Mouse (Mus musculus): ENCODE results near the gene Mlph. TPM values are rescaled to one million over a fixed set of nuclear protein-coding genes. Genes with fewer than 3 reads are reported as not detected.

Gene Mlph
- polyA plus RNA-seq, 1 experiment from 2014 or later: 0.51 TPM

DNA sequence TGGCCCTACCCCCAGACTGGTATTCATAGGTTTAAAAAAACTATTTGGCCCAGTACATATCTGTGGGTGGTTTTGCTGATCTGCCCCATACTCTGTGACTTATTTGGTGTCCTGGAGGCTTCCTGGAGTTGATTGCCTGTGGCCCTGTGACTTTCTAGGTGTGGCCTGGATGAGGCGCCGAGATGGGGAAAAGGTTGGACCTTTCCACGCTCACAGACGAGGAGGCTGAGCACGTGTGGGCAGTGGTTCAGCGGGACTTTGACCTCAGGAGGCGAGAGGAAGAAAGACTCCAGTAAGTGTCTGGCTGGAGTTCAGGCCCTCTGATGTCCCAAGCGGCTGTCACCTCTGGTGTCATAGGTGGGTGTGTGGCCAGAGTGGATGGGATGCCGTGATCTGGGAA, 6.8 kb downstream of the Mlph start:
- H3K9me3 ChIP-seq (replicated peaks): peaks cover 3% of the 10 kb centered on the region; the same call in 1 of the 2 replicates
- H3K4me1 ChIP-seq: no peaks in the 10 kb centered on the region
- H3K4me3 ChIP-seq: no peak overlapping the region
- 88% methylated on average over 9 of the region's 9 CpGs for WGBS
- no peak for DNase-seq (ENCODE audit: low spot score)
- no peak overlapping the region for H3K27ac ChIP-seq
- H3K36me3 ChIP-seq: no peaks in the 10 kb centered on the region
- H3K27me3 ChIP-seq (ENCODE audit: low read depth, poor library complexity, severe bottlenecking): peaks cover 5% of the 10 kb centered on the region; the same call in 1 of the 2 replicates

DNA sequence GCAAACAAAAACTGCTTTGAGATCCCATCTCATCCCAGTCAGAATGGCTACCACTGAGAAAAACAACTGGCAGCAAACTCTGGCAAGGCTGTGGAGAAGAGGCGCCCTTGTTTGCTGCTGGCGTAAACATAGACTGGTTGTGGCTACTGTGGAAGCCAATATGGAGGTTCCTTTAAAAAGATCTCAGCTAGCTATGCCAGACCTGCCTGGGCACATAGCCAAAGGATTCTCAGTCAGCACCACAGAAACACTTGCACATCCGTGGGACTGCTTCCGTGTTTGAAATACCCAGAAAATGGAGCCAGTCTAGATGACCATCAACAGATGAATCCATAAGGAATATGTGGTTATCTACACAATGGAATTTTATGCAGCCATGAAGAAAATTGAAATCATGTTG, 11.1 kb downstream of the Mlph start:
- no peak for DNase-seq (ENCODE audit: low spot score)
- H3K27me3 ChIP-seq (ENCODE audit: low read depth, poor library complexity, severe bottlenecking): peaks cover 17% of the 10 kb centered on the region
- 98% methylated on average over 4 of the region's 4 CpGs for WGBS
- H3K4me1 ChIP-seq: peaks cover 11% of the 10 kb centered on the region
- no peaks in the 10 kb centered on the region for H3K36me3 ChIP-seq
- no peaks in the 10 kb centered on the region for H3K9me3 ChIP-seq (replicated peaks)
- H3K4me3 ChIP-seq: no peak overlapping the region
- no peak overlapping the region for H3K27ac ChIP-seq

GRCm38 (mm10) chr1:90927308-90927707, 12.4 kb downstream of the Mlph start:
- WGBS: 48% methylated on average over 15 of the region's 15 CpGs
- no peak overlapping the region for H3K4me3 ChIP-seq
- H3K36me3 ChIP-seq: no peaks in the 10 kb centered on the region
- peaks cover 17% of the 10 kb centered on the region for H3K27me3 ChIP-seq (ENCODE audit: low read depth, poor library complexity, severe bottlenecking)
- H3K4me1 ChIP-seq: peaks cover 11% of the 10 kb centered on the region
- DNase-seq (ENCODE audit: low spot score): no peak
- H3K9me3 ChIP-seq (replicated peaks): no peaks in the 10 kb centered on the region
- H3K27ac ChIP-seq: no peak overlapping the region

DNA sequence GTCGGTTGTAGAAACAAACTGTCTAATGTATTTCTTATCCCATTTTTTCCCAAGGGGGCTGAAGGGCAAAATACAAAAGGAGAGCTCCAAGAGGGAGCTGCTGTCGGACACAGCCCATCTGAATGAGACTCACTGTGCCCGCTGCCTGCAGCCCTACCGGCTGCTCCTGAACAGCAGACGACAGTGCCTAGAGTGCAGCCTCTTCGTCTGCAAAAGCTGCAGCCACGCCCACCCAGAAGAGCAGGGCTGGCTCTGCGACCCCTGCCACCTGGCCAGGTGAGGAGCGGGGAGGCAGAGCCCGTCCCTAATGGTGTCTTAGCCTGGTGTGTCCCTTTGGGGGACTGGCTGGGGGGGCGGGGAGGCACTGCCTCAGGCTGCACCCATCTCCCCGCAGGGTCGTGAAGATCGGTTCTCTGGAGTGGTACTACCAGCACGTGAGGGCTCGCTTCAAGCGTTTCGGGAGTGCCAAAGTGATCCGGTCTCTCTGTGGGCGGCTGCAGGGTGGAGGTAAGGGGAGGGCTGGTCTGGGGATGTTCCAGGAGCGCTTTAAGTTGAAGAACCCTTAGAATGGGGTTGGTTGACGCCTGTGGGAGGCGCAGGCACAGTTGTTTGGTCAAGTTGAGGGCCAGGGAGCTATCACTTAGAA, 13.2 kb downstream of the Mlph start:
- Histone ChIP-seq H3K36me3 (no peaks in the 10 kb centered on the region), H3K27ac (peak overlapping the region; percentile 43; the same call in 1 of the 2 replicates), H3K9me3 (replicated peaks) (no peaks in the 10 kb centered on the region), H3K4me3 (peak overlapping the region; percentile 45), H3K27me3 (ENCODE audit: low read depth, poor library complexity, severe bottlenecking) (peaks cover 17% of the 10 kb centered on the region), H3K4me1 (peaks cover 11% of the 10 kb centered on the region)
- DNase-seq (ENCODE audit: low spot score): peak; percentile 44
- 2% methylated on average over 23 of the region's 23 CpGs for WGBS

DNA sequence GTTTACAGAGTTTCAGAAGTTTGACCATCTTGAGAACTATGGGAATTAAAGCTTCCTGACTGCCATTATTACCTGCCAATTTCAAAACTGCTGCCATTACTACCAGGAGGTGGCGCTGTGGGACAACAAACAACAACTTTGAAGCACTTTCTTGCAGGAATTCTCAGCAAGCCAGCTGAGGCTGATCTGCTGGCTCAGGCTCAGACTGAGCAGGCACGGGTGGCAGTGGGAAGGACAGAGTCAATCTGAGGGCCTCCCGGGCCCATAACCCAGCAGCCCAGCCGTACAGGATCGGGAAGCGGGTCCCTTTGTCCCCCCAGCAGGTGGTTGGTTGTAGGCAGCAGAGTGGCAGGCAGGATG, 13.7 kb downstream of the Mlph start:
- no peaks in the 10 kb centered on the region for H3K9me3 ChIP-seq (replicated peaks)
- 6% methylated on average over 6 of the region's 6 CpGs for WGBS
- H3K4me3 ChIP-seq: peak overlapping the region; percentile 45
- peaks cover 17% of the 10 kb centered on the region for H3K27me3 ChIP-seq (ENCODE audit: low read depth, poor library complexity, severe bottlenecking)
- H3K36me3 ChIP-seq: no peaks in the 10 kb centered on the region
- H3K4me1 ChIP-seq: peaks cover 11% of the 10 kb centered on the region
- 0 out of 2 replicates have a peak overlapping the region, but pooled peaks have one; percentile 43 for H3K27ac ChIP-seq
- peak; percentile 90 for DNase-seq (ENCODE audit: low spot score)

GRCm38 (mm10) chr1:90933001-90933400, 18.1 kb downstream of the Mlph start:
- H3K36me3 ChIP-seq: no peaks in the 10 kb centered on the region
- 81% methylated on average over 5 of the region's 5 CpGs for WGBS
- H3K27ac ChIP-seq: no peak overlapping the region
- no peak overlapping the region for H3K4me3 ChIP-seq
- H3K4me1 ChIP-seq: peaks cover 8% of the 10 kb centered on the region
- H3K9me3 ChIP-seq (replicated peaks): no peaks in the 10 kb centered on the region
- peaks cover 4% of the 10 kb centered on the region for H3K27me3 ChIP-seq (ENCODE audit: low read depth, poor library complexity, severe bottlenecking)
- DNase-seq (ENCODE audit: low spot score): no peak

DNA sequence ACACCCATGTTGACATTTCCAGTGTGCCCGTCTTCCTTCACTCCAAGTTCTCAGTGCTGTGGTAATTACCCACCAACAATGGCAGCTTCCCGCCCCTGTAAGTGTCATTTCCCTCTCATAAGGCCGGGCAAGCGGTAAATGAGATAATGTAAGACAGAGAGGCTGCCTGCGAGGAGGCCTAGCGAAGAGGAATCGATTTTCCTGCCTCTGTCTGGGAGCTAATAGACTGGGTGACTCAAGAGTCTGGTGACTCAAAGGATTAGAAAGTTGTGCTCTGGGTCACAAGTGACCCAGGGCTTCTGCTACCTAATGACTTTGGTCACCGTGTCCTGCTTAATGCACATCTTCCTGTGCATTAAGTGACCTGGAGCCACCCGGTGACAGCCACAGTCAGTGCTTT, 22.1 kb downstream of the Mlph start:
- H3K36me3 ChIP-seq: no peaks in the 10 kb centered on the region
- no peaks in the 10 kb centered on the region for H3K4me1 ChIP-seq
- no peaks in the 10 kb centered on the region for H3K27me3 ChIP-seq (ENCODE audit: low read depth, poor library complexity, severe bottlenecking)
- H3K27ac ChIP-seq: no peak overlapping the region
- DNase-seq (ENCODE audit: low spot score): no peak
- H3K9me3 ChIP-seq (replicated peaks): no peaks in the 10 kb centered on the region
- no peak overlapping the region for H3K4me3 ChIP-seq
- 67% methylated on average over 9 of the region's 9 CpGs for WGBS

- H3K27ac ChIP-seq: no peak overlapping the region
Measured at GRCm38 (mm10) chr1:90939980-90940379, 25.1 kb downstream of the Mlph start.

GRCm38 (mm10) chr1:90945171-90945570, 30.3 kb downstream of the Mlph start:
- Histone ChIP-seq H3K4me3 (no peak overlapping the region), H3K9me3 (replicated peaks) (no peaks in the 10 kb centered on the region), H3K27me3 (ENCODE audit: low read depth, poor library complexity, severe bottlenecking) (no peaks in the 10 kb centered on the region), H3K36me3 (no peaks in the 10 kb centered on the region), H3K4me1 (no peaks in the 10 kb centered on the region), H3K27ac (no peak overlapping the region)
- DNase-seq (ENCODE audit: low spot score): no peak
- WGBS: 61% methylated on average over 10 of the region's 10 CpGs

More at GRCm38 (mm10) chr1:90939980-90940379, 25.1 kb downstream of the Mlph start:
- no peaks in the 10 kb centered on the region for H3K9me3 ChIP-seq (replicated peaks)
- no peaks in the 10 kb centered on the region for H3K36me3 ChIP-seq
- no peak for DNase-seq (ENCODE audit: low spot score)
- no peaks in the 10 kb centered on the region for H3K4me1 ChIP-seq
- WGBS: 92% methylated on average over 4 of the region's 4 CpGs
- no peaks in the 10 kb centered on the region for H3K27me3 ChIP-seq (ENCODE audit: low read depth, poor library complexity, severe bottlenecking)
- H3K4me3 ChIP-seq: no peak overlapping the region

- WGBS: 70% methylated on average over 2 of the region's 2 CpGs
- H3K36me3 ChIP-seq: no peaks in the 10 kb centered on the region
Measured at GRCm38 (mm10) chr1:90947252-90947651, 32.4 kb downstream of the Mlph start.

GRCm38 (mm10) chr1:90949309-90949708, 34.4 kb downstream of the Mlph start:
- H3K4me1 ChIP-seq: no peaks in the 10 kb centered on the region; the same call in 1 of the 2 replicates
- WGBS: 81% methylated on average over 9 of the region's 9 CpGs
- no peaks in the 10 kb centered on the region for H3K9me3 ChIP-seq (replicated peaks)
- H3K36me3 ChIP-seq: no peaks in the 10 kb centered on the region
- no peak overlapping the region for H3K4me3 ChIP-seq
- no peak overlapping the region for H3K27ac ChIP-seq
- no peak for DNase-seq (ENCODE audit: low spot score)
- no peaks in the 10 kb centered on the region for H3K27me3 ChIP-seq (ENCODE audit: low read depth, poor library complexity, severe bottlenecking)

More at GRCm38 (mm10) chr1:90947252-90947651, 32.4 kb downstream of the Mlph start:
- DNase-seq (ENCODE audit: low spot score): no peak
- Histone ChIP-seq H3K9me3 (replicated peaks) (no peaks in the 10 kb centered on the region), H3K4me3 (no peak overlapping the region), H3K27me3 (ENCODE audit: low read depth, poor library complexity, severe bottlenecking) (no peaks in the 10 kb centered on the region), H3K4me1 (no peaks in the 10 kb centered on the region), H3K27ac (no peak overlapping the region)

DNA sequence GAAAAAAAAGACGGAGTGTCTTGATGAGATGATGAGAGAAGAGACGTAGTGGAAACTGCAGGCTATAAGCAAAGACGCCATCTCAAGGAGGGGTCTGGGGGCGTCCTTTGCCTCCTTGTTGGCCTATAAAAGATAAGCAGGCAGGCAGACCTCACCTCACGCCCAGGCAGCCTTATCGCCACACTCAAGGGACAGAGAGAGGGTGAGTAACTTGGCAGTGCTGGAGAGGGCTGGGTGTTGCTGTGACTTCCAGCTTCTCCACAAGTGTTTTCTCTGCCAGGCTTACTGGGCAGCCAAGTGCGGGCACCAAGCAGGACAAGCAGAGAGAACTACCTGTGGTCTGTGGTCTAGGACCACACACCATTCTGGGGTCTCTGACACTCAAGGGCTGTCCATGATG, 36.8 kb downstream of the Mlph start:
- no peak overlapping the region for H3K4me3 ChIP-seq

GRCm38 (mm10) chr1:90952808-90953207, 37.9 kb downstream of the Mlph start, which contains the start of gene Prlh:
Gene Prlh (plus strand): TSS chr1:90953108.
- Histone ChIP-seq H3K36me3 (no peaks in the 10 kb centered on the region), H3K9me3 (replicated peaks) (no peaks in the 10 kb centered on the region), H3K27me3 (ENCODE audit: low read depth, poor library complexity, severe bottlenecking) (0 out of 2 replicates have a peak, but pooled peaks cover 2% of the 10 kb centered on the region), H3K4me3 (no peak within 1 kb of the TSS), H3K4me1 (no peaks in the 10 kb centered on the region; the same call in 1 of the 2 replicates), H3K27ac (no peak within 1 kb of the TSS)
- 86% methylated on average over 8 of the region's 8 CpGs for WGBS
- no peak for DNase-seq (ENCODE audit: low spot score)

More for the DNA sequence above, 36.8 kb downstream of the Mlph start:
- Histone ChIP-seq H3K27ac (no peak overlapping the region), H3K27me3 (ENCODE audit: low read depth, poor library complexity, severe bottlenecking) (no peaks in the 10 kb centered on the region), H3K4me1 (no peaks in the 10 kb centered on the region; the same call in 1 of the 2 replicates), H3K36me3 (no peaks in the 10 kb centered on the region), H3K9me3 (replicated peaks) (no peaks in the 10 kb centered on the region)
- WGBS: 85% methylated on average over 7 of the region's 7 CpGs
- no peak for DNase-seq (ENCODE audit: low spot score)
